Mouse (Mus musculus) embryonic fibroblast, embryonic 13.5 days (primary cell): ENCODE data around the gene Pgghg.

Source experiments
- CTCF ChIP-seq: IDR thresholded peaks from 2 replicates; pipeline ENCODE4 v1.5.1; 2011; ENCODE audit warnings: mild to moderate bottlenecking, control low read depth, low read length, moderate library complexity, borderline replicate concordance; ENCODE audit not compliant: insufficient read depth
- POLR2A ChIP-seq: IDR thresholded peaks from 2 replicates; pipeline ENCODE4 v1.6.1; 2011; ENCODE audit warnings: low read depth, mild to moderate bottlenecking, control low read depth, low read length, moderate library complexity

GRCm38 (mm10) chr7:140902036-140902875 lies 38.9 kb upstream of the Pgghg start:
- TF ChIP-seq CTCF (no peak), POLR2A (no peak)
